Mouse (Mus musculus) kidney, postnatal 10 days (tissue): ENCODE data around the gene Prr15l.

Experiments
- DNase-seq: peaks from one replicate; pipeline ENCODE4 v3.0.0; 2021; ENCODE audit warnings: mixed read lengths

Prr15l gene

DNA sequence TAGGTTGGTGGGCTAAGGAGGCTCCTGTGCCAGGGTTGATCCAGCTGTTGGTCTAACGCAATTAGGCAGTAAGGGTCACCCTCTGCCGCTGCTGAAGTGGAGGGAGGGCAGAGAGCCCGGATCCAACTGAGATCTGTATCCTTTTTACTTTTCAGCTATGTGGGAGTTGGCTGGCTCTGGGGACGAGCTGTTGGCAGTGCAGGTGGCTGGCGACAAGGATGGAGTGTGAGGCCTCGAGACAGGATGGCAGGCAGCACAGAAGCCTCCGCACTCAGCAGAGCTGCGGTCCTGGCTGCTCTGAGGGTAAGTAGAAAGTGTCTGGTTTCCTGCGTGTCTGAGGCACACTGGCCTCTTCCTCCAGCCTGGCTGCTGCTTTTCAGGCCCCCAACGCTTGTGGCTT lies 24.5 kb downstream of the Prr15l start:
- DNase-seq, result no peak

DNA sequence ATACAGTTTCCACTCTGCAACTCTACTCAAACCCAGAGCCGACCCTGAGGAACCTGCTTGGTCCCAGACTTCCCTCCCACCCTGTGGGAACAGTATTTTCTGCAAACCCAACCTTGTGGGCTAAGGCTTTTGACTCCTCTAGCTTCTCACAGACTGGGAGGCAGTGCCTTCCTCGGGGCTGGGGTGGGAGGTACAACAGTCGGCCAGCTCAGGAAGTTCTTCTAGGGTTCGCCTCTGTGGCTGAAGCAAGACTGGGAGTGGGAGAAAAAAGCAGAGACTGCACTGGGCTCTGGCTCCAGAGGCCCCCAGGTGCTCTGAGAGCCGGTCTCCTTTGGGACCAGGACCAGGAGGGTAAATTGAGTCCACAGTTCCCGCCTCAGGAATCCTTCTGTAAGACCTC lies 25.0 kb downstream of the Prr15l start:
- no peak for DNase-seq

DNA sequence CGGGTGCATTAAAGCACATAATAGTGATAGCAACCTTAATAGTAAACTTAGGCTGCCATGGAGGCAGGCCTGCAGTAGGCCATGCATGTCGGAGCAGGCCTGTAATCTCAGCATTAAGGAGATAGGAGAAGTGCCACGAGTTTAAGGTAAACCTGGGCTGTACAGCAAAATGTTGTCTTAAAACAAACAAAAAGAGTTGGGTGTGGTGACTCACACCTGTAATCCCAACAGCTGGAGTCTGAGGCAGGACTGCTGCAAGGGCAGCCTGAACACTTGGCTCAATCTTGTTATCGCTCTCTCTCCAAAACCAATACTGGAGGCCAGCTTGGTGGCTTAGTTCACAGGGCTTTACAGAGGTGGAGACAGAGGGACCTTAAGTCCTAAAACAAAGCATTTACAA lies 27.2 kb downstream of the Prr15l start:
- no peak for DNase-seq

DNA sequence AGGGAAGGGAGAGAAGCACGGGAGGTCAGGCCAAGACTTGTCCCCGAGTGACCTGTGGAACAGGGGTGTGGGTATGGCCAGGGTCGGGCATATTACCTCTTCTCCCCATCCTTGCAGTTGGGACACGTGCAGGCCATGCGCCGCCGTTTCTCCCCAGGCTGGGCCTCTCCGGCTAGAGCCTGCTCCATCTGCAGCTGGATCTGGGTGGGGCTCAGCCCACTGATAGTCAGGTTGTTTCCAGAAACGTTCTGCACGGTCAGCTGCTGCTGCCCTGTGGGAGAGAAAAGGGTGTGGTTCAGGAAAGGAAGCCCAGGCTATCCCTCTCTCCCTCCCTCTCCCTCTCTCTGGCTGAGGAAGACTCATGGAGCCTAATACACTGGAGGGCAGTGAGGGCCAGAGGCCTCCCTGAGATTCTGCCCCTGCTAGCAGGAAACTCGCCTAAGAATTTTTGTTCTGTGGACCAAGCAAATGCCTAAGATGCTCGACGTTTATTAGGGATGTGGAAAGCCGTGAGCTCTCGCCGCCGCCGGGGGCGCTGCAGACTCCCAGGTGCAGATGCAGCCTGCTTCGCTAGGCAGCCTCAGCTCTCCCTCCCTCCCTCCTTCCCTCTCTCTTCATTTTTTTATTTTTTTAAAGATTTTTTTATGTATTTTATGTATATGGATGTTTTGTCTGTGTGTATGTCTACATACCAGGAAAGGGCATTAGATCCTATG lies 28.3 kb downstream of the Prr15l start:
- peak; percentile 49 for DNase-seq

DNA sequence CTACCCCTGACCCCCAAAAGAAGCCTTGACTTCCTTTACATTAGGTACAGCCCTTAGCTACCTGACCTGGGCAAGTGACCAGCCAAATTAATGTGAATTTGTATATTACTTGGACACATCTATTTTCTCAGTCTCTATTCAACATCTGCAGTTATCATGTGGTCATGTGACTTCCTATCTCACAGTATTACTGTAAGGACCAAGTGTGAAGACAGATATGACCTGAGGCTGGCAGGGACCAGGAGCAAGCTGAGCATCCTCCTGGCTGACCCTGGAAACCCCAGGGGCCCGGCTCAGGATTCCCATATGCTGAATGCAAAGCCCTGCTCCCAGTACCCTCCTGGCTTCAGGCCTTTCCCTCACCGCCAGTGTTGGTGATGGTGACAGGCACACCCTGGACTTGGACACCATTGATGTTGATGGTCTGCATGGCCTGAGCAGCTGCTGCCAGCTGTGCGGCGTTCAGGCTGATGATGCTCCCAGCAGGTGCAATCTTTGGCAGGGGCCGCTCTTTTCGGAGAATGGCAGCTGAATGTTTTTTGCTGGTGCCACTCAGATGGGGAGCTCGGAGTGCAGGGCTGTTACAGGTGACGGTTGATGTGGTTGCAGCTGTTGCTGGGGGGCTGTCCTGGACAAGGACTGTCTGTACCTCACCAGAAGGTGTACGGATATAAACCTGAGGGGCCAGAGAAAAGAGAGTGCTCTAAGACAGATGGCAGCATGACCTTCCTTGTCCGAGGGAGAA lies 29.3 kb downstream of the Prr15l start:
- DNase-seq, result no peak

DNA sequence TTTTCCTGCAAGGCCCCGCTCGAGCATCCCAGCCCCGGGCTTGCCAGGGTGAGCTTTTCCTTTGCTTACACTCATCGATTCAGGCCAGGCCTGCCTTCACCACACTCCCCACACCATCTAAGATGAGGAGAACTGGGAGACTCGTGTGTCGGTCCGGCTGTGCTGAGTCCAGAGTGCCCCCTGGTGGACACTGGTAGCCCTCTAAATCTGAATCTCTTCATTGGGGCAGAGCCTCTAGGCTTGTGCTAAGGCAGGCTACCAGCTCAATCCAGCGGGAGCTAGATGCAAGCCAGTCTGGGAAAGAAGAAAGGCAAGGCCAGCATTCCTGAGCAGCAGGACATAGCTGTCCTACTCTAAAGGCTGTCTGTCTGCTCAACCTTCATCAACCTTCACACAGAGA lies 35.7 kb downstream of the Prr15l start:
- DNase-seq, result peak; percentile 97

DNA sequence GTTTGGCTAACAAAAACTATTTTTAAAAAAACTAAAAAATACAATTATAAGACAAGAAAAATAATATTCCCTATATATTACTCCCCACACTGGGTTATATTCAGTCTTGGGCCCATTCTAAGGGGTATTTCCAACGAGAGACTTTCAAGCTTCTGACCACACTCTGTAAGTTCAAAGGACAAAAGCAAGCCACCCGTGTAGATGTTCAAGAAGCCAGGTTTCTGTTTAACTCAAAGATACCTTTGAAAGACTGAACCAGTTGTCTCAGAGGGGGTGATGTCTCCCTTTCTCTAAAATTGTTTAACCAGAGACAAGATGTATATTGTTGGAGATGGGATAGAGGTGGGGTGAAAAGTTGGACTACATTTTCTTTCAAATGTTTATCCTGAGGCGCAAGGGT lies 38.3 kb downstream of the Prr15l start:
- no peak for DNase-seq

DNA sequence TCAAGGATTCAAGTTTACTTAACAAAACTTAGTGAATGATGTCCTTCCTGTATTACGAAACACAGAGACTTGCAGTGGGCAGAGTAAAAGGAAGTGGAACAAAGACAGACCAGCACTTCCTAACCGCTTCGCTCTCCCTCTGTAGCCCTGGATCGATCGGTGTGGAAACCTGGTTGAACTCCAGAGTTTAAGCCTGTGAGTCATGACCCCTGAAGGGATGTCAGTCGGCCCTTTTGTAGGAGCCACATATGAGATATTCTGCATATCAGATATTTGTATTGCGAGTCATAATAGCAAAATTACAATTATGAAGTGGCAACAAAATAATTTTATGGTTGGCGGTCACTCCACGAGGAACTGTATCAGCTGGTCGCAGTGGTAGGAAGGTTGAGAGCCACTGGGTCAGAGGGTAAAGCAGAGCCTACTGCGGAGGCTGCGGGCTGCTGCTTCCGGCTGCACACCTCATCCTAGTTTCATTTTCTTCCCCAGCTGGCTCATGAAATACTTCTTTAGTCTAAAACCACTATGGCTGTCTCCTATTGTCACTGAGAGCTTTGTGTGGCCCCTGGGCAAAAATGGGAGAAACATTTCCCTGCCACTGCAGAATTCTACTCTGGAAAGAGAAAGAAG lies 39.1 kb downstream of the Prr15l start:
- DNase-seq, result no peak

DNA sequence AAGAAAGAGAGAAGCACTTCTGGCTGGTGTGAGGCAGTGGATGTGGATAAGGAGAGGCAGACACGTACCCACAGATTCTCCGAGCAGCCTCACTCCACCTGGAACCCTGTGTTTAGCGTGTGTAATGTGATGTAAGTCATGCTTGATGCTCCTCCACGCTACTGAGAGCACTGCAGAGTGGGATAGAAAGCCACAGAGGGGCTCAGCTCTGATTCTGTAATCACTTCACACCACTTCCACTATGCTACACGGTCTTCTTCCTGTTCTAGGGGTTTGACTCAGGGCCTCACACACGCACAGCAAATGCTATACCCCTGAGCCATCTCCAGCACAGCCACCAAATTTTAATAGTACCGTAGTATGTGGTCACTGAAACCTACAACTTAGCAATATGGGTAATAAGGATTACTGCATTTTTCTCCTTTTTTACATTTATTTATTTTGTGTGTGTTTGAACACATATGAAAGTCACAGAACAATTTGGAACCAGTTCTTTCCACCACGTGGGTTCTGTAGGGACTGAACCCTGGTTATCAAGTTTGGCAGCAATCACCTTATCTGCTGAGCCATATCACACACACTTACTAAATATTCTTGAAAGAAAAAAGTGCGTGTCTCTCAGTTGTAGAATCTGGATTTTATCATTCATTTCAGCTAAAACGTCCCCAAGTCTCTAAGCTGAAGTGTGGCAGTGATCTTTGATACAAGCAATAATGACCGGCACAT lies 39.8 kb downstream of the Prr15l start:
- DNase-seq, result no peak

DNA sequence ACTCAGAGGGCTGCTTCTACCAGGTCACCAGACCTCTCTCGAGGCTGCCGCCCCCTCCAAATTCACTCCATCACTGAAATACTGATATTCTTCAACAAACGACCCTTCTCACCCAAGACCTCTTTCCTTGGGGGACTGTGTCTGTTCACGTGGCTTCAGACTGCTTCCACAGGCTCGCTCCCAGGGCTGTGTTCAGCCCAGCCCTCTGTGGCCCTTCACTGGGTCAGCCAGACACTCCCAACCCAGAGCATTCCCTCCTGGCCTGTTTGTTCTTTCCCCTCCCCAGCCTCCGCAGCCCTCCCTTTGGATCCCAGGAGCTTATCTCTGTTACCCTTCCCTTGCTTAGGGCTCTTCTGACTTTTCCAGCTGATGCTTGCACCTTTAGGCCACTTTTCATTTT lies 40.6 kb downstream of the Prr15l start:
- DNase-seq, result no peak

DNA sequence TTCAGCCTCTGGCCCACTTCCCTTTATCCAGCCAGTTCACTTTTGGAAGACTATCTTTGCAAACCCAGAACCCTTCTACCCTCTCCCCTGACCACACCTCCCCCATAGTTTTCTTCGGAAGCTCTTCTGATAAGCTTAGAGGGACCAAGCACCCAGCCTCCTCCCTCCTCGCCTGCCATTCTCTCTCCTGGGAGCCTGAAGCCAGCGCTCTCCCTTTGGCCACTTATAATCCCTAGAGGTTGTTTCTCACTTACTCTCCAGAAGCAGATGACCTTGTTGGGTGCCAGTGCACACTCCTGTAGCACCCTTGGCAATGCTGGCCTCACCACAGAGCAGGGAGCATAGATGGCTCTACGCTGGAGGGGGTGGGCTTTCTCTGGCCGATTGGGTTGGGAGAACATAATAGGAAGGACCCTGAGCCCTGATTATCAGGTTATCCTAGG lies 41.4 kb downstream of the Prr15l start:
- DNase-seq, result no peak

DNA sequence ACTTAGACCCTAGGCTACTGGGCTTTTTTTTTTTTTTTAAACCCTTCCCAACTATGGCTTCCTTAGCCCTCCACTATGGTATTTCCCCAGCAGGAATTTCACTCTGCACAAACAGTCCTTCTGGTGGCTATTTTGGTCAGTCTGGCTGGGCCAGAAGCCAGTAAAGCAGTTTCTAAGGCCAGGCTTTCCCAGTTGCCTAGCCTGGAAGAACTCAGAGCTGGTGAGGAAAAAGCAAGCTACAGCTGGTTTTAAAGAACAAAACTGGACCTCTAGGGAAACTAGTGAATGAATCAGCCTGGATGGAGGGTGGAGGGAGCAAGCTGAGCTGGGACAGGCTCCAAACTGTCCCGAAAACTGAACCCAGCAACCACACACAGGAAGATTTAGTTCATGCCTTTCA lies 41.8 kb downstream of the Prr15l start:
- peak; percentile 75 for DNase-seq

DNA sequence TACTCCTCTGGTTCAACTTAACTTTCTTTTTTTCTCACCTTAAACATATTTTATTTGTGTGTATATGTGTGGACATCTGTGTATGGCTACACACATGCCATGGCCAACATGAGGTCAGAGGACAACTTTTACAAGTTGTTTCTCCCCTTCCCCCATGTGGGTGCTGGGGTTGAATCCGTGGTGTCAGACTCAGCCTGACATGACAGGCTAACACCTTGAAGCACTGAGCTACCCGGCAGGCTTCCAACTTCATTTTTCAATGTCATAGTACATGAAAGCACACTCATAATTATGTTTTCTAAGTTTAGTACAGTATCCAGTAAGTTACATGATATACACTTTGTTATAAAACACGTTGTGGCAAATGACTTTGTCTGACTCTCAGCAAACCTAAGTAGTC lies 42.4 kb downstream of the Prr15l start:
- no peak for DNase-seq

DNA sequence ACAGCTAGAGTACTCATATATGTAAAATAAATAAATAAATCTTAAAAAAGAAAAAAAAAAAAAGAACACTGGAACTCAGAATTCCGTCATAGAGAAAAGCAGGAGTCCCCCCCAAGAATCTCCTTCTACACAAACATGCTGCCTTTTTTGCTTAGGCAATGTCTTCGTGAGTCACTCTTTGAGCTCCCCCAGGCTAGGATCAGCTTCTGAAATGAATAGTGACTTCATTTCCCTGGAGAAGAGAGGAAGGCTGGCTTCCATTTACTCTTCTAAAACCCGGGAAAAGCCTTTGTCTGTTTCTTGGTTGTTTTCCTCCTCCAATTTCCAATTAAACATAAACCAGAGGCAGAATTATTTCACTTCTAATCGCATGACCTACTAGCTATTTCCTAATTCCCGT lies 45.0 kb downstream of the Prr15l start:
- DNase-seq, result no peak

DNA sequence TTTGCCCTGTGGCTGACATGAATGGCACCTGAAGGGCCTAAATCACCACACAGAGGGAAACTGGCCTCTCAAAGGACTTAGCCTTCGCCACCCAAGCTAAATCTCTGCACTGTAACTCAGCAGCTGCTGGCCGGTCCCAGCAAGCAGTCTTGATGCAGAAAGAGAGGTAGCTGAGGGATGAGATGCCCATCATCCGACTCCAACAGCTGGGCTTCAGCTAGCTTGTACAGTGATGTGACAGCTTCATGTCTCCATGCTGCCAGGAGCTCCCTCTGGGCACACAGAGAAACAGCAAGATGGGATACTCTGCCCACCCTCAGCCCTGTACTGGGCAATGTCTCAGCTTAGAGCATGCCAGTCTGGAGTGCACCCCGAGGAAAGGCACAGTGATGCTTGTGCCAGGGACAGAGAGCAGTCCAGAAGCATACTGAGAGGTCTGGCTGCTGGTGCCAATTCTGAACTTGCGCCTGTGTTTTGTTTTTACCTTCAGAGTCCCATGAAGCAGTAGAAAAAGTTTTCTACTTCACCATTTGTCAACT lies 45.6 kb downstream of the Prr15l start:
- DNase-seq, result no peak

DNA sequence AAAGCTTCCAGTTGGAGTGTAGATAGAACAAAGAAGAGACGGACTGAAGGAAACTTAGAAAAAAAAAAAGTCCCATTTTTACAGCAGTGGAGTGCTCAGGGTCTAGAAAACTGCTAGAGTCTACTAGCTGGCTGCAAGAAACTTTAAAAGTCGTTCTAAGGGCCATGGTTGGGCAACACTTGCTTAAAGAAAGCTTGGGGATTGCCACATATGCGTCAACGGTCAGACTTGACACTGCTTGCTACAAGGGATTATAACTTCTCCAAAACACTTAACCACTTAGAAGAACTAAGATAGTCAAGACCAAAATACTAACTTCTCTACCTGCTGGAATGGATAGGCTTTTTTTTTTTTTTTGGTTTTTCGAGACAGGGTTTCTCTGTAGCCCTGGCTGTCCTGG lies 46.9 kb downstream of the Prr15l start:
- no peak for DNase-seq

DNA sequence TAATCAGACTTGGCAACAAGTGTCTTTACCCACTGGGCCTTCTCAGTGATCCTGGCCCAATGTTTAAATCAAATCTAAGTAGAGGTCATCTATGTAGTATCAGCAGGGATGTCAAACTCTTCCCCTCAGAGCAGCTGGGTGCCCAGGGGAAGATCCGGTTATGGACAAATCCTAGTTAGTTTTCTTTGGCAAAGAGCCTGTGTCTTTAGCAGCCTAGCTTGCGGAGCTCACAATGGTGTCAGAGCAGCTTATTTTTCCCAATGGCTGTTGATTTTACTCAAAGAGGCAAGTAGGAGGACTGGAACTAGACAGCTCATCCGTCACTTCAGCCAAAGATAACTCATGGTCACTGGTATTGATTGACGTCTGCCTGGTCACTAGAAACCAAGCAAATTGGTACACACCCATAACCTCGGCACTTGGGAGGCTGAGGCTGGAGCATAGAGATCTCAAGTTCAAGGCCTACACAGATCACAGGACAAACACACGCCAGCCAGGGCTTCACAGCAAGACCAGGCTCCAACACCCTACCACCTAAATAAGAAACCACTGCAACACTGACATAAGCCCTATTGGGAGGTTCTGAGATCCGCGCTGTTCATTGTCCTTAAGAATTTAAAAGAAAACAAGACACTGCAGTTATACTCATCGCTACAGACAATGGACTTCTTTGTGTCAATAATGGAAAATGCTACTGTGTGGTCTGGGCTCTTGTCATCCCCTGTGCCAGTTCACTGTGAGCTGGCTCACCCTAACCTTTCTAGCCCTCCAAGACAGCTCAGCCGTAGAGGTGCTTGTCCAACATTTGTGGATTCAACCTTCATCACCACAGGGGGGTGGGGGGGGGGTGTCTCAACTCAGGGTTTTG lies 47.8 kb downstream of the Prr15l start:
- no peak for DNase-seq

DNA sequence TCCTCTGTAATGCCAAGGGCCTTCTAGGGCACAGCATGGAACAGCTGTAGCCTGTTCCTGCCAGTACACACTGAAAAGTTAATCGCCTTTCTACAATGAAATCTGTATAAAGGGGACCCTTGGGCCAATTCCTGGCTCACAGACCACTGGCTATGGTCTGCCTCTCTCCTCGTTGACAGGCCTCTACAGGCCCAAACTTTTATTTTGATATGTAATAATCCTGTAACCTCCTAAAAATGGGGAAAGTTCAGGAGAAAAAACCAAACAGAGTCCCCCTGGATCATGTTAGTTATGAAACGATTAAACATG lies 48.4 kb downstream of the Prr15l start:
- no peak for DNase-seq

DNA sequence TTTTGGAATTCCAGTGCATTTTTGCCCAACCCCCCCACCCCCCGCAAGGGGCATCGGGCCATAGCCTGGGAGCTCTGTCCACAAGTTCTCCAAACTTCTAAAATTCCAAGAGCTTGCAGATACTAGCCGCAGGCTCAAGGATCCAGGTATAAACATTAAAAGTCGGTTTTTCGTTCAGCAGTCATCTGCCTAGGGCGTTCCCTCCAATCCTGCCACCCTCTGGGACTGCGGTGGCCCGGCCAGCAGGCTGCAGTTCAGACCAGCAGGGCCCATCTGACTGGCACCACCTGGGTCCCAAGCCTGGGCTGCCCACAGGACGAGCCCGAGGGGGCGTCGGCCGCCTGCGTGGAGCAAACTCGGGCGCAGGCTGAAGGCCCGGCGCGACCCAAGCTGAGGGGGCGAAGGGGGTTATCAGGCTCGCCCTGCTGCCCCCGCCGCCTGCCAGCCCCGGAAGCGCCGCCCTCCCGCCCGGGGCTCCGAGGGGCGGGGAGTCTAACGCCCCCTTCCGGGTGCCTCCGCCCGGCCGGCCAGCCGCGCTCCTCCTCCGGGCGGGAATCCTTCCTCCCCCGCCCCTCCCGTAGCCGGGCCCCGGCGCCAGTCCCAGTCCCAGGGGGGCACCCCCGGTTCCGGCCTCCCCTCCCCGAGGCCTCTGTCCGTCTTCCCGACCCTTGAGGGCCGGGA lies 49.1 kb downstream of the Prr15l start:
- peak; percentile 93 for DNase-seq

DNA sequence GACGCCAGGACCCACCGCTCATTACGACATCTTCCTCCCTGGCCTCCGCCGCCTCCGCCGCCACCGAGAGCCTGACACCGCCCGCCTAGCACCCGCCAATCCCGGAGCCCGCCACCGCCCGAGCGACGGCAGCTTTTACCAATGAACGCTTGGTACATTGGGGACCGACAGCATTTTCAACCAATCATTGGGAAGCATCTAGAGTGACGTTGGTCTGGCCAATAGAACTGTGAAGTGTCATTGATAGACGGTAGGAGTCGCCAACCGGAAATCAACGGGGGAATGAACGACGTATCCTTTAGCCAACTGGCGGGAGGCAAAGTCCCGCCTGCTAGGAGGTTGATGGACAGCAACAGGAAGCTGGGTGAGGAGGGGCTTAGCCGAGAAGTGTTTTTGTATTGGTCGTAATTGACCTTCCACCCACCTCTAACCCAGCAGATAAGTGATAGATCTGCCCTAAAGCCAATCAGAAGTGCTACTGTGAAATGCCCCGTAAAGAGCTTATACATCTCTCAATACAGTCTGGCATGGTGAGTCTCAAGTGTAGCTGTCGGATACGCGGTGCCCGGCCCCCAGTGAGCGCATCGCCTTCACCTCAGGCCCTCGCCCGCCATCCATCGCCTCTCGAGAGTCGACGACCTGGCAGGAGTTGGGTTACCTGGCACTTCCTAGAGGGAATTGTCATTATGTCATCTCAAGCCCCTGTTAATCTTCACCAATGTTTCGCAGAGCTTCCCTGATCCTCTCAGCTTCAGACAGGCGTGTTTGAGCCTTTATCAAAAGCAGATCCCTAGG lies 49.9 kb downstream of the Prr15l start:
- peak; percentile 99 for DNase-seq
